Mouse (Mus musculus) embryo, embryonic 10 days (tissue): ENCODE data around the gene Otx2.

Source experiments
- DNase-seq: peaks from one replicate; pipeline ENCODE4 v3.0.0-alpha.2; 2015; ENCODE audit warnings: low spot score

The Otx2 gene

DNA sequence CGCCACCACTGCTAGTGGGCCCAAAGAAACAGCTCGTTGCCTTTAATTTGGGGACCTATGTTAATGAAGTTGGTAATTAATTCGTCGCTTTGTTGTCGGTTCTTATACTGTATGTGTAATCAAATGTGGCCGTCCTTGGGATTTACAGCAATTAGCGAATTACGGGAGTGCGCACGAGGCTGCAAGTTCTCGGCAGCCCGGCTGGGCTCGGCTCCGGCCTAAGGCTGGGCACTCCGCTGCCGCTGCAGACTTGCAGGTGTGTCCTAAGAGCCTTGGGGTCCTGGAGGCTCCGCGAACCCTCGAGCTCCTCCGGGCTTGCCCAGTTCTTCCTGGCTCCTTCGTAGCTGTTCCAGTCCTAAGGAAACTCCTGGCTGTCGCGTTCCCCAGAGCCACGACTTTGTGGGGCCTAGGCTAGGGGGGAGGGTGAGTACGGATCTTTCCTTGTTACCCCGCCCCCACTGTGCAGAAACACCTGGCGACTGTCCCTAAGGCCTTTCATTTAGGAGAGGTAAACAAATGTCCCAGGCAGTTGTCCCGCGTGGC lies 4.8 kb downstream of the Otx2 start:
- DNase-seq, result peak; percentile 64

- peak; percentile 45 for DNase-seq
These were observed 5.6 kb downstream of the Otx2 start for GRCm38 (mm10) chr14:48668051-48668481.

GRCm38 (mm10) chr14:48667396-48667795 lies 6.2 kb downstream of the Otx2 start:
- peak; percentile 60 for DNase-seq

DNA sequence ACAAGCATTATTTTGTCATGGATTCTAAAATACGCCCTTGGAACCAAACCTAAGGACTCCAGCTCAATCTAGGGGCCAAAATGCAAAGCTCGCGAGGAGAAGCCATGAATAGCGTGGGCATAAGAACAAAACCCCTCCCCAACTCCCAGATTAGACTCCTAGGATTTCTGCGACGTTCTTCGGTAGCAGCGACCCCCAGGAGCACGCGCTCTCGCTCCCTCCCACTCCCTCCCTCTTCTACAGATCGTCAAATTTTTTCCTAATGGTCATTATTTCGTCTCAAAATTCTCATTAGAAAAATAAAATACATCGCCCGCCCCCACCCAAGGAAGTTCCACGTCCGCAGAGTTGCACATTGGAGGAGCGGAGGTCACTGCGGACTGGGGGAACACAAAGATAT lies 6.8 kb downstream of the Otx2 start:
- DNase-seq, result peak; percentile 41

DNA sequence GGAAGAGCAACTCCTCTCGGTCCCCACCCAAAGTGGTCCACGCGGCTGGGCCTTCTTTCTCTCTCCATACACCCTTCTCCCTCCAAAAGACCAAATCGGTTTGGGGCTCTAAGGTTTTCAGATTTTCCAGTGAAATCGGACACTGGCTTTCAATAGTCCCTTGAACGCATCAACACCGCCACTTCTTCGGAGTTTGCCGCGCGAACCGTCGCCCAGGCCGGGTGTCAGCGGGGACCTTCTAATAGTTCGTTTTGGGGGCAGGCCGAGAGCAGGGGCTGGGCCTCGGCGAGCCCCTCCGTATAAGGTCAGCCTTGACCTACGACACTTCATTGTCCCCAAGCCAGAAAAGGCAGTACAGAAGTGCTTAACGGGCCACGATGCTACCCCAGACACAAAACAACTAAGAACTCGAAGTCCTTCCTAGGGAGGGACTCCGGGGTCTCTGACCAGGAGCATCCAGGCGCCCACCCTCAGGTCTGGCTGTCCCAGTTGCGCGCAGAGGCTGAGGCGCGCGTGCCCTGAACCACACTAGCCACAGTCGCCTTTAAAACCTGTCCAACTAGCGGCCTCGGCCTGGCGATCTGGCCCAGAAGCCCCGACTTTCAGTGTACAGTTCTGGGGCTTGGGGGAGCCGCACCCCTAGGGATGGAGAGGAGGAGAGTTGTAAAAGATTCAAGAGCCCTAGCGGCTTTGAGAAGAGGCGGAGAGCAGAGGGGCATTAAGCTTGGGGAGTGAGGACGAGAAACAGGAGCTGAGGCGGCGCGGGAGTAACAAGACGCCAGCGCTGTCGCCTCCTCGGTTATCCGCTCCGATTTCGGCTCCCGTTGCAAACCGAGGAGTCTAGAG lies 7.6 kb downstream of the Otx2 start:
- peak; percentile 66 for DNase-seq

GRCm38 (mm10) chr14:48664841-48665815 lies 8.5 kb downstream of the Otx2 start:
- DNase-seq, result peak; percentile 74

GRCm38 (mm10) chr14:48664001-48664810 lies 9.4 kb downstream of the Otx2 start:
- DNase-seq, result peak; percentile 31

DNA sequence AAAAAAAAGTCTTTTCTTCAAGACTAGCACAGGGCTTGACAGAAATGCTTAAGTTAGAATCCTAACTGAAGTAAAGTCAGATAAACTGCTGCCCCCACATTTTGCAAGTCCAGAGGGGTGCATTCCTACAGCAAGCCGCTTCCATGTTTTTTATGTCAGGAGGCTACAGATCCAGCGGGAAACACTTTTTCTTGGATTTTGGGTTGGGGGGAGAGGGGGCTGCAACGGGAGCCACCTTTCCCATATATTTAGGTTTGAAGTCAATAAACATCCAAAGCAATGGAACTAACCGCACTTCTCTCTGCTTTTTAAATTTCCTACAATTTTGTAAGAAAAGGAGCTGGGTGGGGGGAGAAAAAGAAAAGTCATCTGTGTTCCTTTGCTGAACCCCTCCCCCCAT lies 10.1 kb downstream of the Otx2 start:
- DNase-seq, result no peak

GRCm38 (mm10) chr14:48662568-48663236 lies 10.9 kb downstream of the Otx2 start:
- DNase-seq, result no peak

DNA sequence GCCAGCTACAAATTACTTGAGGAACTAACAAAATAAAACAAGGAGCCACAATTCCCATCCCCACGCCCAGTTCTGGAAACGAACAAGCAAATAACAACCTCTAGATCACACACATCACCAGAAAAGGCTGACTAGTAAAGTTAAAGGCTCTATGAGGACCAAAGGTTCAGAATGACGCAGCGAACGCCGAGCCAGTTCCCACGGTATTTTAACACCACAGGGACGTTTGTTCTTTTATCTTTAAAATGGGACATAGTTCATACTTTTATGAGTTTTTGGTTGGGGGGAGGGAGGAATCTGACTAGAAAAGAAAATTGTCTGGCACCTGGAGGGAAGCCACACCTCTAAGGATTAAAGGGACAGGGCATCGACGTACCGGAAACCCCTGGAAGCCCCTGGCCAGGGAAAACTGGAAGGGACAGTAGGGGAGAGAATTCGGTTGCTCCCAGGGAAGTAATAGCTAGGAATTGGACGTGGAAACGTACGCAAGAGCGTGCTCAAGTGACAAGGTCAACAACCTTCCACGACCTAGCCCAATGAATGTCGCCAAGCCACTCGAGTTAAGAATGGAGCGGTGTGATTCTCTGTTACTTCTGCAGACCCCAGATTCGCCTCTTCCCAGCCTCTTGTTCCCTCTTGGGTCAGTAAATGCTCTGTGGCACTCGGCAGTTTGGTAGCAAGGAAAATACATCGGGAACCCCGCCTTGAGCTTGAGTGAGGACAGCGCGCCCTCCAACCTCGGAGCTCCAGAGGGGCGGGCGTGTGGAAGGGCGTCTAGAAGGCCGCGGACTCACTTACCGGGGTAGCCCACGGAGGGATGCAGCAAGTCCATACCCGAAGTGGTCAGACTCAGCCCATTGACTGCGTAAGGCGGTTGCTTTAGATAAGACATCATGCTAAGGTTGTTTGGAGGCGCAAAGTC lies 11.7 kb downstream of the Otx2 start:
- peak; percentile 28 for DNase-seq

- DNase-seq, result no peak
These were observed 12.5 kb downstream of the Otx2 start for GRCm38 (mm10) chr14:48661151-48661550.

- DNase-seq, result no peak
These were observed 13.0 kb downstream of the Otx2 start for GRCm38 (mm10) chr14:48660593-48660992.

GRCm38 (mm10) chr14:48659661-48660060 lies 14.0 kb downstream of the Otx2 start:
- no peak for DNase-seq

DNA sequence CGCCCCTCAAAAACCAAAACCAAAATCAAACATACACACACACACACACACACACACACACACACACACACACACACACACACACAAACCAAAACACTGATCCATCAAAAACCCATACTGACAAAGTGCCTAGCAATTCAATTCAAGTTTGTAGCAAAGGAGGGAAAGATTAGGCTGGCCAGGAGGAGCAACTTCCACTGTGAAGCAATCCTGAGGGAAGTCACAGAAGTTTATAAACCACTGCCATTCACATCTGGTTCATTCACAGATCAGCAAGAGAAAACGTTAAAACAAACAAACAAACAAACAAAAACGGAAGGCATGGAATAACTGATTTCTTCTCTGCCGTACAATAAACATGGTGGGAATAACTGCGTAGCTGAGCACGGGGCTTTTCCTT lies 16.4 kb downstream of the Otx2 start:
- no peak for DNase-seq

DNA sequence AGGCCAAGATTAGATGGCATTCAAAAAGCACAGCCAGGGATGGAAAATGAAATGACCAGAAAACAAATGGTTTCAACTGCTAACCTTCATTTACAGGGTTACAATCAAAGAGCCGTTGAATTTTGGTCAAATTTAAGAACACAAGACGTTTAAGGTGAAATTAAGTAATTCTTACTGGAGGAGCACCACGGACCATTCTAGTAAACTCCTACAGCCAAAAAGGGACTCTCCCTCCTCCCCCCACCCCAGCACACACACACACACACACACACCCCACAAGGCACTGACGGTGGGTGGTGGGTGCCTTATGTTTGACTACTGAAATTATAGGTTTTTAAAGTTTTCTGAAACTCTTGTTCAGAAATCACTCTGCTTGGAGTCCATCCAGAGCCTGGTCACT lies 16.9 kb downstream of the Otx2 start:
- DNase-seq, result no peak

DNA sequence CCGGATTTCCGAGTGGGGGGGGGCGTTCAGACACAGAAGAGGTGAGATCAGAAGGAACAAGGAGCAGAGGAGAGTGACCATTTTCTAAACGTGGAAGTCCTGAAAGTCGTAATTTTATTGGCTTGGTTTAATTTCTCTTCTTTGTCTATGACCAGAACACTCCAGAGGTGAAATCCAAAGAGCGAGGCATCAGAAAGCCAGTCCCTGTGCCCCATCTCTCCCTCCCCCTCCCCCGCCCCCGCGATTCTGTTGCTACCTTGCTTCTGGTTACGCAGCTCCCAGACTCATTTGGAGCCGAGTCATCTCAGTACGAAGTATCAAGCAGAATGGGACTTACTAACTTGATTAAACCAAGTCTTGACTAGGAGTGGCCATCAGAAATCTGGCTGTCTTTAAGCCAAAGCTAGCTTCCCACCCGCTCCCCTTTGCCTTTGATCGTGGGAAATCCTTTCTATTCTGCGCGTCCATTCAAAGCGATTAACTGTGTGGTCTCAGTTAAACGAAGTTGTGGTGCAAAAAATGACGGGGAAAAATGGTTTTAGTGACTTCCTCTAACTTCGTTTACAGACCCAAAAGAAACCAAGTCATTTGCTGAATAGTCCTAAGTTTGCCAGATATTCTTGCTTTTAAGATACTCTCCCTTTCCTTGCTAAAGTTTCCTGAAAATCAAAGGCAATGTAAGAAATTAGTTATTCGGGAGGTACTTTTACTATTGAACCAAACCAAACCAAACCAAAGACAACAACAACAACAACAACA lies 17.6 kb downstream of the Otx2 start:
- no peak for DNase-seq

DNA sequence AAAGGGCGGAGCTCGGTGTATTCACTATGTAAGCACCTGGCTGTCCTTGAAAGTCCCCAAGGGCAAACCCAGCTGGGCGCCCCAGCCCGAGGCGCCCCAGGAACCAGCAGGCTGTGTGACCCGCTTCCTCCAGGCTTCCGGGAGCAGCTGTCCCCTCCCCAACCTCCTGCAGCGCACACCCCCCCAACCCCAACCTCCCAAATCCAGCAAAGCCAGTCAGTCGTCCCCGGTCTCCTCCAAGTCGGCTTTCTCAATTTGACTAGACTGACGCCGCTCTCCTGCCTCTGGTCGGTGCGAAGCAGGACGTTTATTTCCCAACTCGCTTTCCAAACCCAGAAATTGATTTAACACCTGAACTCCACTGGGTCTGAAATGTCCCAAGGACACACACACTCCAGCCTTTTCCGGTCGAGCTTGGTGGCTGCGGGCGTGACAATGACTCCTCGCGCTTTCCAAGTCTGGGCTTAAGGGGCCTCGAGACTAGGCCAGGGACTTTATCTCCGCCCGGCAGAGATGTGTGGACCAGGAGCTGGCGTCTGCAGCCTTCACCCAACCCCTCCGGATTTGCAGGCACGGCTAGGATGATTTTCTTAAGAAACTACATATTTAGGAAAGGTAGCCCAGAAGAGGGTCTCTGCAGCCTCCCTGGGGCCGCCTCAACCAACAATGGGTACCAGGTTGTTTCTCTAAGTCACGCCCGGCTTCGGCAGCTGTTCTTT lies 18.4 kb downstream of the Otx2 start:
- peak; percentile 62 for DNase-seq

GRCm38 (mm10) chr14:48654551-48655072 lies 19.0 kb downstream of the Otx2 start:
- peak; percentile 53 for DNase-seq
